Mouse (Mus musculus) cerebellum, adult 8-10 months (tissue): ENCODE data around the gene Pdcd1lg2.

Source experiments
- DNase-seq: peaks from one replicate; pipeline ENCODE4 v3.0.0; 2022

The Pdcd1lg2 gene

DNA sequence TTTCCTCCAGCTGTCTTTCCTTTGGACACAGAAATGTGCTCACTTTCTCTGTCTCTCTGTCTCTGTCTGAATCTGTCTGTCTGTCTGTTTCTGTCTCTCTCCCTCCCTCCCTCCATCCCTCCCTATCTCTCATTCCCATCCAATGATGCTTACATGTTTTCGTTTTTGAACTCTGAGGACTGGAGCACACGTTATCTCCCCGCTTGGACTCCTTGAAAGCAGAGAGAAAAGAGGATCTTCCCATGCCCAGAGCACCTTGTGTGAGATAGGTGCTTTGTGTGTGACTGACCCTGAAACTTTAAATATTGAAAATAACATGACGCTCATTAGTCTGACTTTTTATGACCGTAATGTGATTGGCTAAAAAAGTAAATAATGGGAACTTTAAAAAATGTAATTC lies 62.2 kb downstream of the Pdcd1lg2 start:
- DNase-seq: no peak

DNA sequence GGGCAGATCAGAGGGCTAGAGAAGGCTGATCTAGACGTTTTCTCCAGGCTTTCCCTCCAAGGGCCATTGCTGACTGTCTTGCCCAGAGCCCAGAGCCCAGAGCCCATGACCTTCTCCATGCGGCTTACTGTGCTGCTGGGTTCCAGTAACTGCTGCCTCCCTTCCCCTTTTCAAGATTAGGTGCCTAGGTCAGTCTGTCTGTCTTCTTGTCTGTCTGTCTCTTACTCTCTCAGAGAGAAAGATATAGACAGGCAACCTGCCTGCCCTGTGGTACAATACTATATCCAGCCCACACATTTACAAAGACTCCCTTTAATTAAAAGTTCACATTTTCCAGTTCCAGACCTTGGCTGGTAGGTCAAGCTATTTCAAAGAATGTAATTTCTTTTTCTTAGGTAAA lies 64.1 kb downstream of the Pdcd1lg2 start:
- no peak for DNase-seq

DNA sequence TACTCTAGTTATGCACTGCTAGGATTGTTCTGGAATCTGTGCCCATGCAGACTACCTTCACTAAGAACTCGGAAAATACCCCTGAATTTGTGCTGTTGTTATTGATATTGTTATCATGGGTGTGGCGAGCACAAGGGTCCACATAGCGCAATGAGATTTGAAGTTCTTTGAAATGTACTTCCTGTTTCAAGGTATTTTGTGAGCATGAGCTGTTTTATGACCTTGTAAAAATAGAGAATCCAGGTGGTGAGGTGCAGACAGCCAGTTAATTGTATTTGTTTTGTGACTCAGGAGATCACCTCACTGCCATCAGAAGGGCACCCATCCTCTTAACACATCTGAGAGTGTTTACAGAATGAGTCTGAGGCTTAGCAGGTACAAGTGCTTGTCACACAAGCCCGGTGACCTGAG lies 64.5 kb downstream of the Pdcd1lg2 start:
- no peak for DNase-seq

DNA sequence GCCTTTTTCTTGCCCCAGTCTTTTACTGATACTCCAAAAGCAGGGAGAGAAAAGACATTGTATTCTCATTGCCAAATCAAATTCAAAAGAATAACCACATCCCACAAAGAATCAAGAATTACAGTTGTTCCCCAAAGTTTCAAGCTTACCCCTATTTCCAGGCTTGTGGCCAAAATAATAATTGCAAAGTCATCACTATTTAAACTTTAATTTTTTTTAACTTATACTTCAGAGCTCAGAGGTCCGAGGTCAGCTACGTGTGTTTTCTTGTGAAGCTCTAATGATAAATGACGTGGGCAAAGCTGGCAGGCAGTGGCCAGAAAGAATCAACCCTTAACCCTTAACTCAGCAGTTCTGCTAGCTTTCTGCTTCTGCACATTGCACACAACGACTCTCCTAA lies 67.9 kb downstream of the Pdcd1lg2 start:
- DNase-seq: no peak

- DNase-seq: no peak
These were observed 70.9 kb downstream of the Pdcd1lg2 start for GRCm38 (mm10) chr19:29481578-29481977.

DNA sequence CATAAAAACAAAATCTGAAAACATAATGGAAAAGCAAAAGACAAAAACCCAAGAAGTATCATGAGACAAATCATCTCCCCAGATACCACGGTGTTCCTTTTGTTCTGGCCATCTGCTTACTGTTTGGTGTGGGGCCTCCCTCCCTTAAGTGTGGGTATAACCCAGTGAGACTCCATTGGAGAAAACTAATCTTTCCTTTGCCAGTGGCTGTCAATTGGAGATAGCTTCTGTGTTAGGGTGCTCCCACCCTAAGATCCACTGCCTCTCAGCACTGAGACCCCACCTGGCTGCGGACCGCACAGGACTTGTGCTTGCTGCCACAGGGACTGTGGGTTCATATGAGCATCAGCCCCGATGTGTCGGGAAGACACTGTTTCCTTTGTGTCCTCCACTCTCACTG lies 71.4 kb downstream of the Pdcd1lg2 start:
- DNase-seq: no peak

DNA sequence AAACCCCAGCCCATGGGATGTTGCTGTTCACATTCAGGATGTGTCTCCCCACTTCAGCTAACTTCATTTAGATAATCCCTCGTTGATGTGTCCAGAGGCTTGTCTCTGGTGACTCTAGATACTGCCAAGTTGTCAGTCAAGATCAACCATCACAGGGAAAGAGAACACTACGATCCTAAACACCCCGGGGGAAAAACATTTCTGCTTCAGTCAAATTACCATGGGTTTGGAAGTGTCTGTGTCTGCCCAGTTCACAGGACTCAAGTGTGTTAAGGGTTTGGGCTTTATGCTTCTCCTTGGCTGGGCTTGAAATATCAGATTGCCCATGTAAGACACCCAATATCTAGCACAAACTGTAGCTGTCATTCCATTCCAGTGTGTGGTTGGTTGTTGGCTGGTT lies 71.9 kb downstream of the Pdcd1lg2 start:
- DNase-seq: no peak

GRCm38 (mm10) chr19:29483386-29483785 lies 72.7 kb downstream of the Pdcd1lg2 start:
- DNase-seq: no peak

DNA sequence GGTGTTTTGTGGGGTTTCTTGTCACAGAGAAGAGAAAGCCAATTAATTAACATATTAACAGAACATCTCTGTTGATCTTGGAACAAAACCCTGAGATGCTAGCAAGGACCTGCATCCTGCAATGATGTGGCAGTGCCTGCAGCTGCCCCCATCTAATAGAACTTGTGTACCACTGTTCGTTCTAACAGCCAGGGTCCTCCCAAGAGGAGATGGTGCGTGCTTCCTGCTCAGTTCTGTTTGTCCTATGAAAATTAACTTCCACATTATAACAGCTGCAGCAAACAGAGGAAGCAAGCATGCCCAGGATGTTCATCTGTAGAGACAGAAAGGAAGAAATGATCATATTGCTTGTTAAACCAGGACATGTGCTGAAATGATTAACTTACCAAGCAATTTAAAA lies 73.8 kb downstream of the Pdcd1lg2 start:
- DNase-seq: no peak

GRCm38 (mm10) chr19:29485257-29485948 lies 74.7 kb downstream of the Pdcd1lg2 start:
- DNase-seq: no peak

- no peak for DNase-seq
These were observed 76.0 kb downstream of the Pdcd1lg2 start for GRCm38 (mm10) chr19:29486545-29487206.

GRCm38 (mm10) chr19:29487326-29488072 lies 76.8 kb downstream of the Pdcd1lg2 start:
- DNase-seq: no peak

GRCm38 (mm10) chr19:29488073-29488390 lies 77.3 kb downstream of the Pdcd1lg2 start:
- DNase-seq: no peak

DNA sequence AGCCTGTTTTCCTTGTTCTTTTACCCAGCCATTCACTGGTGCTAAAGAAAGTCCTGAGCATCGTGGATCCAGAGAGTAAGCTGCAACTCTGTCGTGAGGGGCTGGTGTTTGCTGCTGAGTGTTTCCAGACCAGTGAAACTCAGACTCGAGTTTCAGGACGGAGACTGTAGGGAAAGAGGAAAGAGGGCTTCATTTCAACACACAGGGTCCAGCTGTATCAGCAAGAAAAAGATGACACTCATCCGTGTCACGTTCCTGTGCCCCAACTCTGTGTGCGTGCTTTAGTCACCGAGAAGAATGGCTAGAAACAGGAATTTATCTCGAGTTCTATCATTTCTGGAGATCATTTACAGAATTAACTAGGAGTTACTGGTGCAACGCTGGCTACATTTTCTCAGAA lies 77.7 kb downstream of the Pdcd1lg2 start:
- DNase-seq: no peak

- no peak for DNase-seq
These were observed 79.1 kb downstream of the Pdcd1lg2 start for GRCm38 (mm10) chr19:29489785-29490284.

DNA sequence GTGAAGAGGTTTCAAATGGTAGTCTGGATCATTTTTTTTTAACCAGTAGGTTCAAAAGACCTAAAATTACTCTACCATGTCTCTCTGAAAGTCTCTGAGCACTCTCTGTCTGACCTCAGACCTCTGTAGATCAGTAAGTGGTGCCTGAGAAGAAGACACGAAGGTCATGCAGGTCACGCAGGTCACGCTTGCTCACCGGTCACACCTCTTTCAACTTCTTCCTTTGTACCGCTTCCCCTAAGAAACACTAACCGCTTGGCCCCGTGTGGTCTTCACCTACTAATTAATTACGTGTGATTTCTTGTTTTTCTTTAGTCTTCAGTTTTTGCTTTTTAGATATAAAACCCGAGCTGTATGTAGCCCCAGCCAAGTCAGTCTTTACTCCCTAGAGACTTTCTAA lies 80.7 kb downstream of the Pdcd1lg2 start:
- DNase-seq: no peak

DNA sequence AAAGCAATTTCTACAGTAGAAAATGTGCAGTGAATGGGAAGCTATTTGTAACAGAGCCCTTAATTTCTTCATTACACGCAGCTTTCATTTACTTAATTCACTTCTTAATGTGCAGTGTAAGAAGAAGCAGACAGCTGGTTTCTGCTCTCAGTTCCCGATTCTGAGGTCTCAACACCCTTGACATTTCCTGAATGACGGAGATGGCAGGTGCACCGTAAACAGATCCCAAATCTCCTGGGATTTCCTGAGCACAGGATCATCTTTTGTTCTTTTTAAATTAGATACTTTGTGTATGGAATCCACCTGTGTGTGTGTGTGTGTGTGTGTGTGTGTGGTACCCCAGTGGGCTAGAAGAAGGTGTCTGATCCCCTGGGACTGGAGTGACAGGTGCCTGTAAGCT lies 83.7 kb downstream of the Pdcd1lg2 start:
- no peak for DNase-seq

- DNase-seq: no peak
These were observed 85.4 kb downstream of the Pdcd1lg2 start for GRCm38 (mm10) chr19:29496001-29496597.

DNA sequence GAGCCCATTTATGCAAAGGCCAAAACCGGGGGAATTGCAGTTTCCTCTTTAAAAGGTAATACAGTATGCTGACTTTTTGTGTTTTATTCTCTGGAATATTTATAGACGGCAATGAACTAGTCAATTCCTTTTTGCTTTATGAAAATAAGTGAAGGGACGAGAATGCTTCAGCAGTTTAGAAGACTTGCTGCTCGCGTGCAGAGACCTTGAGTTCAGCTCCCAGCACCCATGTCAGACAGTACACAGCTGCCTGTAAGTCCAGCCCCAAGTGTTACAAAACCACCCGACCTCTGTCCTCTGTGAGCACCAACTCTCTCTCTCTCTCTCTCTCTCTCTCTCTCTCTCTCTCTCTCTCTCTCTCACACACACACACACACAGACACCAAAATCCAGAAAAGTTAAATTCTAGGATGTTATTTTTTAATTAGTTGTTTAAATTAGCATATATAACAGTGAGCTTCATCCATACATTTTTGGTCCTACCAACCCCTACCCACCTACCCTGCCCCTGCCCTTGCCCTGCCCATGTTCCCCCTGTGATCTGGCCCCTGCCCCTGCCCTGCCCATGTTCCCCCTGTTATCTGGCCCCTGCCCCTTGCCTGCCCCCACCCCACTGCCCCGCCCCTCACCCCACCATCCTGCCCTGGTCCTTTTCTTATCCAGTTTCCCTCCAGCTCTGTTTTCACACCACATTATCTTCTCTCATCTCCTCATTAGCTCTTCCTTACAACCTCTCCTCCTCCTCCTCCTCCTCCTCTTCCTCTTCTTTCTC lies 86.3 kb downstream of the Pdcd1lg2 start:
- DNase-seq: no peak

DNA sequence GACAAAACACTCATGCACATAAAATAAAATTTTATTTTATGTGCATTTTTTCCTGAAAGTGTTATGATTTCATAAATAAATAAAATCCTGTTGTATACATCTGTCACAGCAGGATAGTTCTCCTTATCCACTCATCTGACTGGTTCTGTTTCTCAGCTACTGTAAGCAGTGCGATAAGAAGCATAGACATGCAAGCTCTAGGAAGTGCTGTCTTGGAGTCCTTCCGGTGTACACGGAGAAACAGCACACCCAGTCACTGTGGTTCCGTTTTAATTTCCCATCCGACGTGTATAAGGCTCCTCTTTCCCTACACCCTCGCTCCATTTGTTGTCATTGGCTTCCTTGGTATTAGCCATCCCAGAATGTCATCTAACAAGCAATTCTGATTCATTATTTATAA lies 87.2 kb downstream of the Pdcd1lg2 start:
- DNase-seq: no peak

GRCm38 (mm10) chr19:29498842-29499456 lies 88.2 kb downstream of the Pdcd1lg2 start:
- DNase-seq: no peak

DNA sequence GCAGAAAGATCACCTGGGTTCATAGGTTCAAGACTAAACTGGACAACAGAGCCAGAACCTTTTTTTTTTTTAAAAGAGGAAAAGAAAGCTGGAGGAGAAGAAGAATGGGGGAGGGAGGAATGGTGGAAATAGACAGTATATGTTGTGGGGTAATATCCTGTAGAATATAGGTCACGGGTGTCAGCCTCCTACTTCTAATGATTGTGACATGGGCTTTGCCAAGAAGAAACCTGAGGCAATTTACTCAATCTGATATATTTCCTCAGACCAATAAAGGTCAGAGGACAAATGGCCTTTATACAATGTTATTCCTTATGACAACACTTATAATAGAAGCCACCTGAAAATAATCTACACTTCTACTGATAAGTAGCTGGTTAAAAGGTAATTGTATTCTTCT lies 89.6 kb downstream of the Pdcd1lg2 start:
- no peak for DNase-seq
